In genomic region chr10:23203885-23204284, GRCm38 (mm10) we compare ENCODE assay signal across 15 mouse cellular contexts.
DNase-seq lines count a peak whose midpoint lies in the region; ATAC-seq lines count a peak whose summit lies in the region.
"Had no signal": no experiment of that assay in that cellular context is flagged by ENCODE, and none has a peak within 500 bp of the region (broad histone marks: within the 10 kb centered on the region; RNA-seq: fewer than 3 reads in every experiment).

No protein-coding gene starts in this region.

- peak; percentile 59 for ATAC-seq in forebrain, embryonic 16.5 days
- no peak for ATAC-seq in megakaryocyte, adult 5-6 weeks (ENCODE audit: poor library complexity, severe bottlenecking)

- no peaks in the 10 kb centered on the region for H3K36me3 ChIP-seq in forebrain, embryonic 16.5 days (ENCODE audit: control insufficient read depth, insufficient read depth)
- H3K36me3 ChIP-seq: hindbrain, embryonic 12.5 days; kidney, embryonic 15.5 days; stomach, embryonic 15.5 days had no signal

- H3K4me2 ChIP-seq in forebrain, embryonic 16.5 days (ENCODE audit: low read length) = no peak overlapping the region
- H3K4me2 ChIP-seq: hindbrain, embryonic 12.5 days; kidney, embryonic 15.5 days; midbrain, embryonic 11.5 days; stomach, embryonic 15.5 days had no signal

- no peaks in the 10 kb centered on the region for H3K27me3 ChIP-seq in forebrain, embryonic 16.5 days (replicated peaks; ENCODE audit: control insufficient read depth, insufficient read depth, low read length)
- H3K27me3 ChIP-seq: hindbrain, embryonic 12.5 days; kidney, embryonic 15.5 days; stomach, embryonic 15.5 days had no signal

- no peak overlapping the region for H3K9ac ChIP-seq in forebrain, embryonic 16.5 days (replicated peaks; ENCODE audit: low read depth, low read length)
- H3K9ac ChIP-seq: hindbrain, embryonic 12.5 days; kidney, embryonic 15.5 days; stomach, embryonic 15.5 days had no signal

- no peaks in the 10 kb centered on the region for H3K9me3 ChIP-seq in forebrain, embryonic 16.5 days (ENCODE audit: control insufficient read depth, low read length)
- H3K9me3 ChIP-seq: hindbrain, embryonic 12.5 days; kidney, embryonic 15.5 days; stomach, embryonic 15.5 days had no signal

- H3K4me1 ChIP-seq in forebrain, embryonic 16.5 days (replicated peaks; ENCODE audit: control insufficient read depth, insufficient read depth, low read length) = peaks cover 13% of the 10 kb centered on the region
- H3K4me1 ChIP-seq: stomach, embryonic 15.5 days had no signal

- WGBS in forebrain, embryonic 16.5 days = 31% methylated on average over 4 of the region's 4 CpGs

- H3K27ac ChIP-seq in forebrain, embryonic 16.5 days (ENCODE audit: low read length) = no peak overlapping the region
- H3K27ac ChIP-seq: heart, adult 2 months; hindbrain, embryonic 12.5 days; kidney, embryonic 15.5 days; stomach, embryonic 15.5 days had no signal

- H3K4me3 ChIP-seq in forebrain, embryonic 16.5 days (replicated peaks; ENCODE audit: low read length) = no peak overlapping the region
- H3K4me3 ChIP-seq: heart, adult 2 months; hindbrain, embryonic 12.5 days; kidney, embryonic 15.5 days; stomach, embryonic 15.5 days had no signal

- DNase-seq in adrenal gland, postnatal 25 days = peak; percentile 3
- DNase-seq in adrenal gland, postnatal 4 days (ENCODE audit: low spot score in 2 of 2) = no peak
- peak; percentile 28 for DNase-seq in layer of hippocampus, adult 11-12 months (ENCODE audit: low spot score)
- no peak for DNase-seq in layer of hippocampus, postnatal 10 days (ENCODE audit: low spot score in 2 of 2)
- peak; percentile 86 for DNase-seq in 3T3-L1 (ENCODE audit: low read depth, low spot score)
- no peak for DNase-seq in thymus, postnatal 4 days
- DNase-seq: cerebellum, adult 11-12 months; liver had no signal

Comparison
In these comparisons a context has a peak if more than half of its experiments do, and no peak if none do; other contexts are left out.
1. DNase-seq: peak in adrenal gland, postnatal 25 days (single experiment), layer of hippocampus, adult 11-12 months (single experiment) and 3T3-L1 (single experiment); none in adrenal gland, postnatal 4 days (0 of 2), layer of hippocampus, postnatal 10 days (0 of 2) and thymus, postnatal 4 days (single experiment).